Mouse (Mus musculus): Measurements from ENCODE around the gene Mdc1. TPM values are rescaled to one million over a fixed set of nuclear protein-coding genes. Genes with fewer than 3 reads are reported as not detected.

The Mdc1 gene
- 10 to 100 TPM; 13.6 to 15.0 TPM for total RNA-seq (2021)
- long read RNA-seq, experiment 1, partial matches to known transcripts = 1 of 2 reads
- long read RNA-seq, experiment 1, other reads (novel, unspliced or antisense) = 1 of 2 reads
- long read RNA-seq, experiment 2, partial matches to known transcripts = 1 of 1 reads
- long read RNA-seq, experiment 2, other reads (novel, unspliced or antisense) = 0 of 1 reads

GRCm38 (mm10) chr17:35841076-35841950, at the start of gene Mdc1:
Gene Mdc1 (plus strand): TSS chr17:35841515.
- DNase-seq (ENCODE audit: low spot score in 2 of 2) = peak; percentile 99 to 100

GRCm38 (mm10) chr17:35792837-35793236, 48.5 kb upstream of the Mdc1 start:
- no peak for DNase-seq (ENCODE audit: low spot score in 2 of 2)

- no peak for DNase-seq (ENCODE audit: low spot score in 2 of 2)
Measured at GRCm38 (mm10) chr17:35795099-35795498, 46.2 kb upstream of the Mdc1 start.

- no peak for DNase-seq (ENCODE audit: low spot score in 2 of 2)
Measured at GRCm38 (mm10) chr17:35795656-35796055, 45.7 kb upstream of the Mdc1 start.

GRCm38 (mm10) chr17:35796835-35797234, 44.5 kb upstream of the Mdc1 start:
- no peak for DNase-seq (ENCODE audit: low spot score in 2 of 2)

GRCm38 (mm10) chr17:35800905-35801304, 40.4 kb upstream of the Mdc1 start:
- no peak for DNase-seq (ENCODE audit: low spot score in 2 of 2)

- DNase-seq (ENCODE audit: low spot score in 2 of 2) = no peak
Measured at GRCm38 (mm10) chr17:35803020-35803419, 38.3 kb upstream of the Mdc1 start.

- no peak for DNase-seq (ENCODE audit: low spot score in 2 of 2)
Measured at GRCm38 (mm10) chr17:35803858-35804399, 37.4 kb upstream of the Mdc1 start.

- DNase-seq (ENCODE audit: low spot score in 2 of 2) = no peak
Measured at GRCm38 (mm10) chr17:35808073-35808472, 33.2 kb upstream of the Mdc1 start.

GRCm38 (mm10) chr17:35809395-35809794, 31.9 kb upstream of the Mdc1 start:
- DNase-seq (ENCODE audit: low spot score in 2 of 2) = no peak

GRCm38 (mm10) chr17:35810900-35811648, 30.2 kb upstream of the Mdc1 start:
- DNase-seq (ENCODE audit: low spot score in 2 of 2) = no peak

- no peak for DNase-seq (ENCODE audit: low spot score in 2 of 2)
Measured at GRCm38 (mm10) chr17:35812307-35812706, 29.0 kb upstream of the Mdc1 start.

- DNase-seq (ENCODE audit: low spot score in 2 of 2) = no peak
Measured at GRCm38 (mm10) chr17:35812736-35813135, 28.6 kb upstream of the Mdc1 start.

- peak in 1 of 2 experiments; percentile 72 for DNase-seq (ENCODE audit: low spot score in 2 of 2)
Measured at GRCm38 (mm10) chr17:35813245-35813647, 28.1 kb upstream of the Mdc1 start.

- DNase-seq (ENCODE audit: low spot score in 2 of 2) = no peak
Measured at GRCm38 (mm10) chr17:35813653-35814052, 27.7 kb upstream of the Mdc1 start.

GRCm38 (mm10) chr17:35814678-35815077, 26.6 kb upstream of the Mdc1 start:
- no peak for DNase-seq (ENCODE audit: low spot score in 2 of 2)

GRCm38 (mm10) chr17:35815836-35816235, 25.5 kb upstream of the Mdc1 start:
- no peak for DNase-seq (ENCODE audit: low spot score in 2 of 2)

GRCm38 (mm10) chr17:35816686-35817085, 24.6 kb upstream of the Mdc1 start:
- DNase-seq (ENCODE audit: low spot score in 2 of 2) = no peak

GRCm38 (mm10) chr17:35817226-35817625, 24.1 kb upstream of the Mdc1 start:
- no peak for DNase-seq (ENCODE audit: low spot score in 2 of 2)

GRCm38 (mm10) chr17:35820111-35820510, 21.2 kb upstream of the Mdc1 start:
- no peak for DNase-seq (ENCODE audit: low spot score in 2 of 2)

All from layer of hippocampus, postnatal 14 days (tissue).